Mouse (Mus musculus) embryonic facial prominence, embryonic 10.5 days (tissue): ENCODE results near the gene Clic1. TPM values are rescaled to one million over a fixed set of nuclear protein-coding genes. Genes with fewer than 3 reads are reported as not detected.

Experiments
- DNase-seq: peaks from one replicate; pipeline ENCODE4 v3.0.0-alpha.2; 2017; ENCODE audit warnings: low spot score
- H3K27ac ChIP-seq: fragments of 300-500 bp; sonication (generic); replicated peaks from 2 replicates; pipeline ENCODE4 v1.5.1; 2016; ENCODE audit warnings: mild to moderate bottlenecking
- H3K27me3 ChIP-seq: fragments of 300-500 bp; sonication (generic); replicated peaks from 2 replicates; pipeline ENCODE4 v1.6.1; 2016; ENCODE audit warnings: low read depth, mild to moderate bottlenecking; ENCODE audit not compliant: poor library complexity, severe bottlenecking
- H3K36me3 ChIP-seq: fragments of 300-500 bp; sonication (generic); replicated peaks from 2 replicates; pipeline ENCODE4 v1.6.1; 2016; ENCODE audit warnings: mild to moderate bottlenecking, moderate library complexity
- H3K4me1 ChIP-seq: fragments of 300-500 bp; sonication (generic); 2 replicates; pipeline ENCODE4 v1.6.1; 2016
- H3K4me3 ChIP-seq: fragments of 300-500 bp; sonication (generic); 2 replicates; pipeline ENCODE4 v1.5.1; 2016; ENCODE audit warnings: mild to moderate bottlenecking, moderate library complexity
- H3K9me3 ChIP-seq: fragments of 300-500 bp; sonication (generic); 2 replicates; pipeline ENCODE4 v1.6.1; 2016; ENCODE audit warnings: mild to moderate bottlenecking
- whole genome bisulfite sequencing: fragments of 180-500 bp; shearing (Covaris S2); methylation state at CpG from one replicate; pipeline ENCODE4 v1.1.7; 2016; 5-methylcytosine and 5-hydroxymethylcytosine counted together
- polyA plus RNA-seq: library from polyadenylated mRNA; unstranded; fragments of >200 nt; fragmentation: Nextera tagmentation; extraction: Ambion mirVana; gene quantifications from 2 replicates; pipeline ENCODE4 v1.2.1, GENCODE M21; 2016

Clic1 gene
- polyA plus RNA-seq, 1 experiment from 2014 or later, result 190 TPM

DNA sequence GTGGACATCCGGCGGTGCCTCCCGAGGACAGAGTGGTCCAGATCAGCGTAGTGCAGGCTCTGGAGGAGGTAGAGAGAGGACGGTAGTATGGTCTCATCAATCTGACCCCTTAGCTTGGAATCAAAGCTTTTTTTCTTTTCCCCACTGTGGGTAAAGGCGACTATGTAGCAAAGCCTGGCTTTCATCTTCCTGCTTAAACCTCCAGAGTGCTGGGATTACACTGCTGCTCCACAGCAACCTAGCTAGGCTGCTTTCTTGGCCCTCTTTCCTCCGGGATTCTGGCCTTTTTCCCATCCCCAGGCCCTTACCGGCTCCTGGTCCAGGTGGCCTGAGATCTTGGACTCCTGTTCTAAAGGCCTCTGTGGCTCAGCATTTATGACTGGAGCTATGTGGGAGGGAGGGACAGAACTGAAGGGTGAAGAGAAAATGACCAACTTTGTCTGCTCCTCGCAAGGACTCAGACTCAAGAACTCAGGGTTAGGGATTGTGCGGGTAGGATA lies 14.7 kb downstream of the Clic1 start:
- H3K36me3 ChIP-seq, result peaks cover 37% of the 10 kb centered on the region
- no peak for DNase-seq
- 31% methylated on average over 10 of the region's 10 CpGs for WGBS
- peak overlapping the region; percentile 70; the same call in 1 of the 2 replicates for H3K27ac ChIP-seq
- peaks cover 47% of the 10 kb centered on the region for H3K4me1 ChIP-seq
- peaks cover 65% of the 10 kb centered on the region for H3K27me3 ChIP-seq
- peak overlapping the region; percentile 58 for H3K4me3 ChIP-seq
- H3K9me3 ChIP-seq, result no peaks in the 10 kb centered on the region

- peaks cover 34% of the 10 kb centered on the region for H3K36me3 ChIP-seq
- H3K4me1 ChIP-seq, result peaks cover 39% of the 10 kb centered on the region
- 1% methylated on average over 48 of the region's 48 CpGs for WGBS
- peak within 1 kb of the TSS; percentile 58 for H3K4me3 ChIP-seq
- DNase-seq, result peak; percentile 78
- H3K27me3 ChIP-seq, result peaks cover 65% of the 10 kb centered on the region
- peak within 1 kb of the TSS; percentile 70 for H3K27ac ChIP-seq
- H3K9me3 ChIP-seq, result no peaks in the 10 kb centered on the region
Observed at GRCm38 (mm10) chr17:35064951-35065947, 15.5 kb downstream of the Clic1 start, which contains the start of gene Ly6g6c. Ly6g6c (plus strand) TSS chr17:35065388.

- Histone ChIP-seq H3K27ac (peak within 1 kb of the TSS; percentile 70), H3K27me3 (peaks cover 71% of the 10 kb centered on the region), H3K9me3 (no peaks in the 10 kb centered on the region), H3K36me3 (peaks cover 26% of the 10 kb centered on the region), H3K4me1 (peaks cover 34% of the 10 kb centered on the region), H3K4me3 (peak within 1 kb of the TSS; percentile 58)
- no peak for DNase-seq
- WGBS, result 41% methylated on average over 10 of the region's 10 CpGs
Observed at GRCm38 (mm10) chr17:35066084-35066483, 16.3 kb downstream of the Clic1 start, which contains the start of gene Mpig6b. Mpig6b (minus strand) TSS chr17:35066184.

DNA sequence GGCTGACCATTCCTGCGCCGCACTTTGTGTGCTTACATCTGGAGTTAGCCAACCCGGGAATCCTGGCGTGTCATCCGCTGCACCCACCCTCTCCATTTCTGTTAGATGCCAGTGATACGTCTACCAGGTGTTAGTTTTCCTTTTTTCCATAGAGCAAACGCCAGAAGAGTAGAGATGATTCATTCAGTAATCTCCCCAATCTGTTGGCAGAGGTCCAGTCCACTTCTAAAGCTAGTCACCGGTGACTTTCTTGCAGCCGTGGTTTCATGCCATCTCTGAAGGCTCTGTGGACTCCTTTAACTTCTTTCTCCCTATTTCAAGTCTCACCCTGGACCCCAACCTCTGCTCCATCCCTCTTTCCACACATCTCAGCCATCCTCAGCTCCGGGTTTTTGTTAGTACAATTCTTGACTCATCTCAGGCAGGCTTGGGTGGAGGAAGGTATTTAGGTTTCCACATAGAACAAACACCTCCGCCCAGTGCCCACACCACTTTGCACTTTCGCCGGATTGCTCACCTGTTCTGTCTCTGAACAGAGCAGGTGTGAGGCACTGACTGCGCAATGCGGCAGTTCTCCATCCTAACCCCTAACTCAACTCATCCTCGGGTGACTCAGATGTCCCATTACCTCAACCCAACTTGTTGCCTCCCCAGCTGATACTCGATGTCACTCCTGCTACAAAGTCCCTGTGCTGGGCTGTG lies 18.6 kb downstream of the Clic1 start:
- peaks cover 28% of the 10 kb centered on the region for H3K4me1 ChIP-seq
- no peak overlapping the region for H3K4me3 ChIP-seq
- H3K27me3 ChIP-seq, result peaks cover 62% of the 10 kb centered on the region
- 85% methylated on average over 17 of the region's 17 CpGs for WGBS
- no peak overlapping the region for H3K27ac ChIP-seq
- no peaks in the 10 kb centered on the region for H3K9me3 ChIP-seq
- DNase-seq, result no peak
- peaks cover 5% of the 10 kb centered on the region; the same call in 1 of the 2 replicates for H3K36me3 ChIP-seq

- Histone ChIP-seq H3K9me3 (no peaks in the 10 kb centered on the region), H3K4me3 (no peak overlapping the region), H3K4me1 (peaks cover 14% of the 10 kb centered on the region), H3K27ac (no peak overlapping the region), H3K27me3 (peaks cover 41% of the 10 kb centered on the region), H3K36me3 (no peaks in the 10 kb centered on the region)
- no peak for DNase-seq
- 51% methylated on average over 6 of the region's 6 CpGs for WGBS
Observed at GRCm38 (mm10) chr17:35070556-35071229, 20.9 kb downstream of the Clic1 start.

DNA sequence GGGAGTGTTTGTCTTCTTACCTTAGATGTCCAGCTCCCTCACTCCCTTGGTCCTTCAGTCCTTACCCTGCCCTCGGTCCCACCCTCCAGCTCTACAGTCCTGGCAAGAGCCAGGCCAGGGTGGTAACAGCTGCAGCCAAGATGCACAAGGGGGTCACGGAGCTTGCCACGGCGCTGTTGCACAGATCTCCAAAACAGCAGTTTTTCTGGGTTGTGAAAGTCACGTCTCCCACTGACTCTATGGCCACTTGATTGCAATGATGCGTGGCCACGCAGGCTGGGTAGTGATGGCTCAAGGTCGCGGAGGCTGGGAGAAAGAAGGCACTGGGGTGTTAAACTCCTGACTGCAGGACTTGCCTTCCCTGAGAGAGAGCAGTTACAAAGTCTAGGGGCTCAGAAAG lies 21.7 kb downstream of the Clic1 start:
- DNase-seq, result no peak
- Histone ChIP-seq H3K4me3 (no peak overlapping the region), H3K27ac (no peak overlapping the region), H3K4me1 (peaks cover 17% of the 10 kb centered on the region), H3K9me3 (no peaks in the 10 kb centered on the region), H3K27me3 (peaks cover 39% of the 10 kb centered on the region), H3K36me3 (no peaks in the 10 kb centered on the region)
- 78% methylated on average over 9 of the region's 9 CpGs for WGBS

- Histone ChIP-seq H3K4me3 (no peak overlapping the region), H3K4me1 (peaks cover 36% of the 10 kb centered on the region), H3K9me3 (no peaks in the 10 kb centered on the region), H3K27me3 (peaks cover 31% of the 10 kb centered on the region), H3K36me3 (no peaks in the 10 kb centered on the region), H3K27ac (no peak overlapping the region)
- no peak for DNase-seq
- WGBS, result 49% methylated on average over 17 of the region's 17 CpGs
Observed at GRCm38 (mm10) chr17:35074097-35074496, 24.3 kb downstream of the Clic1 start.

GRCm38 (mm10) chr17:35076507-35077176 lies 26.9 kb downstream of the Clic1 start, which contains the start of gene Ly6g6e:
Ly6g6e (plus strand) TSS chr17:35076902.
- peak within 1 kb of the TSS; percentile 60 for H3K27ac ChIP-seq
- peak within 1 kb of the TSS; percentile 43 for H3K4me3 ChIP-seq
- no peaks in the 10 kb centered on the region for H3K9me3 ChIP-seq
- H3K36me3 ChIP-seq, result no peaks in the 10 kb centered on the region
- H3K4me1 ChIP-seq, result peaks cover 32% of the 10 kb centered on the region
- 18% methylated on average over 10 of the region's 10 CpGs for WGBS
- H3K27me3 ChIP-seq, result peaks cover 42% of the 10 kb centered on the region
- DNase-seq, result no peak

- Histone ChIP-seq H3K36me3 (no peaks in the 10 kb centered on the region), H3K9me3 (no peaks in the 10 kb centered on the region), H3K4me1 (peaks cover 32% of the 10 kb centered on the region), H3K27me3 (peaks cover 42% of the 10 kb centered on the region), H3K27ac (peak overlapping the region; percentile 60), H3K4me3 (peak overlapping the region; percentile 43)
- DNase-seq, result no peak
- WGBS, result 45% methylated on average over 2 of the region's 2 CpGs
Observed at GRCm38 (mm10) chr17:35077285-35077684, 27.5 kb downstream of the Clic1 start.

DNA sequence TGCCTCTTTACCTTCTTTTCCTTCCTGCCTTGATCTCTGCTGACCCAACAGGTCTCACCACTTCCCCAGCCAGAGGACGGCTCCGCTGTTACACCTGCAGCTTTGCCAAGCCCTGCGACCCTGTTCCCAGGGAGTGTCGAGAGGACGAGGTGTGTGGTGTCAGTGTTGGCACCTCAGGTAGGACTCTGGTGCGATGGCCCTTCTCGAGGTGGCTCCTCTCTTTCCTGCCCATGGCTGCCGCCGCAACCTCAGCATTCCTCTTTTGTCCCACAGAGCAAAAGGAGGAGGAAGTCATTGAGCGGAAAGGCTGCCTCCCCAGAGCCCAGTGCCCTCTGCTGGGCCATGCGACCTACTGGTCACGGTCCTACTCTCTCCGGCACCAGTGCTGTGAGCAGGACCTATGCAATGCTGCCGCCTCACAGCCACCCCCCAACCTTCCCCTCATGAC lies 28.0 kb downstream of the Clic1 start, which contains the start of gene Ly6g6d:
Gene Ly6g6d, minus strand, starts transcription at position 280 of the 448 bp plus-strand sequence.
- WGBS, result 9% methylated on average over 14 of the region's 14 CpGs
- Histone ChIP-seq H3K4me1 (peaks cover 32% of the 10 kb centered on the region), H3K36me3 (no peaks in the 10 kb centered on the region), H3K4me3 (peak within 1 kb of the TSS; percentile 43), H3K27me3 (peaks cover 42% of the 10 kb centered on the region), H3K27ac (peak within 1 kb of the TSS; percentile 60), H3K9me3 (no peaks in the 10 kb centered on the region)
- DNase-seq, result peak; percentile 40

- peaks cover 42% of the 10 kb centered on the region for H3K27me3 ChIP-seq
- no peak for DNase-seq
- H3K9me3 ChIP-seq, result no peaks in the 10 kb centered on the region
- WGBS, result 73% methylated on average over 9 of the region's 9 CpGs
- no peak overlapping the region for H3K27ac ChIP-seq
- no peak overlapping the region for H3K4me3 ChIP-seq
- no peaks in the 10 kb centered on the region for H3K36me3 ChIP-seq
- peaks cover 26% of the 10 kb centered on the region for H3K4me1 ChIP-seq
Observed at GRCm38 (mm10) chr17:35079778-35080177, 30.0 kb downstream of the Clic1 start.
